Mouse (Mus musculus): ENCODE measurements around the gene Fcrl5.

The Fcrl5 gene

GRCm38 (mm10) chr3:87533667-87534378, 98.2 kb downstream of the Fcrl5 start:
- DNase-seq = no peak

- no peak for DNase-seq
Measured at GRCm38 (mm10) chr3:87538034-87538433, 102.5 kb downstream of the Fcrl5 start.

GRCm38 (mm10) chr3:87540028-87540675, 104.6 kb downstream of the Fcrl5 start:
- DNase-seq = no peak

- DNase-seq = no peak
Measured at GRCm38 (mm10) chr3:87540714-87541113, 105.1 kb downstream of the Fcrl5 start.

GRCm38 (mm10) chr3:87542481-87543215, 107.1 kb downstream of the Fcrl5 start:
- no peak for DNase-seq

- DNase-seq = no peak
Measured at GRCm38 (mm10) chr3:87545554-87545953, 110.0 kb downstream of the Fcrl5 start.

- DNase-seq = no peak
Measured at GRCm38 (mm10) chr3:87546291-87546721, 110.7 kb downstream of the Fcrl5 start.

- DNase-seq = no peak
Measured at GRCm38 (mm10) chr3:87549908-87550307, 114.3 kb downstream of the Fcrl5 start.

All from right cerebral cortex, postnatal 4 days (tissue).